Mouse (Mus musculus) lung, embryonic 16.5 days (tissue): ENCODE measurements around the gene Panx2. TPM values are rescaled to one million over a fixed set of nuclear protein-coding genes. Genes with fewer than 3 reads are reported as not detected.

Experiments used
- ATAC-seq: fragments of 200-750 bp; cut with Nextera tagmentation; 2 replicates; pipeline ENCODE4 v1.8.0; 2017; ENCODE audit warnings: low read depth, mild to moderate bottlenecking, moderate library complexity
- H3K27ac ChIP-seq: fragments of 300-500 bp; sonication (generic); 2 replicates; pipeline ENCODE4 v1.5.1; 2014; ENCODE audit warnings: mild to moderate bottlenecking, control low read depth, low read length
- H3K27me3 ChIP-seq: fragments of 300-500 bp; sonication (generic); 2 replicates; pipeline ENCODE4 v1.6.1; 2014; ENCODE audit warnings: low read depth, low read length, mixed read lengths; ENCODE audit not compliant: control insufficient read depth, insufficient read depth
- H3K36me3 ChIP-seq: fragments of 300-500 bp; sonication (generic); 2 replicates; pipeline ENCODE4 v1.6.1; 2014; ENCODE audit warnings: low read length; ENCODE audit not compliant: control insufficient read depth, insufficient read depth
- H3K4me1 ChIP-seq: fragments of 300-500 bp; sonication (generic); replicated peaks from 2 replicates; pipeline ENCODE4 v1.6.1; 2014; ENCODE audit warnings: low read length, mixed read lengths; ENCODE audit not compliant: control insufficient read depth, insufficient read depth
- H3K4me2 ChIP-seq: fragments of 300-500 bp; sonication (generic); 2 replicates; pipeline ENCODE4 v1.6.1; 2014; ENCODE audit warnings: low read depth, low read length, control low read depth
- H3K4me3 ChIP-seq: fragments of 300-500 bp; sonication (generic); 2 replicates; pipeline ENCODE4 v1.5.1; 2014; ENCODE audit warnings: mild to moderate bottlenecking, low read length, control low read depth
- H3K9ac ChIP-seq: fragments of 300-500 bp; sonication (generic); 2 replicates; pipeline ENCODE4 v1.6.1; 2014; ENCODE audit warnings: low read length, control low read depth
- H3K9me3 ChIP-seq: fragments of 300-500 bp; sonication (generic); 2 replicates; pipeline ENCODE4 v1.6.1; 2016; ENCODE audit warnings: low read length; ENCODE audit not compliant: control insufficient read depth
- WGBS: fragments of 180-500 bp; shearing (Covaris S2); extraction: QIAGEN DNeasy Blood & Tissue Kit; methylation state at CpG from one replicate; pipeline ENCODE4 v1.1.7; 2014; 5-methylcytosine and 5-hydroxymethylcytosine counted together
- polyA plus RNA-seq: library from polyadenylated mRNA; unstranded; fragments of >200 nt; fragmentation: Nextera tagmentation; extraction: Ambion mirVana; gene quantifications from 2 replicates; pipeline ENCODE4 v1.2.1, GENCODE M21; 2015

Gene Panx2
- polyA plus RNA-seq, 1 experiment from 2014 or later: 0.21 TPM

GRCm38 (mm10) chr15:89104425-89104824, 44.9 kb downstream of the Panx2 start:
- Histone ChIP-seq H3K4me1 (no peaks in the 10 kb centered on the region), H3K27me3 (no peaks in the 10 kb centered on the region), H3K36me3 (peaks cover 55% of the 10 kb centered on the region), H3K27ac (no peak overlapping the region), H3K9ac (no peak overlapping the region), H3K4me3 (no peak overlapping the region), H3K9me3 (no peaks in the 10 kb centered on the region), H3K4me2 (no peak overlapping the region)
- no peak for ATAC-seq
- 93% methylated on average over 8 of the region's 8 CpGs for WGBS

GRCm38 (mm10) chr15:89106073-89106472, 46.5 kb downstream of the Panx2 start:
- Histone ChIP-seq H3K36me3 (peaks cover 57% of the 10 kb centered on the region), H3K27ac (no peak overlapping the region), H3K4me1 (no peaks in the 10 kb centered on the region), H3K9ac (no peak overlapping the region), H3K4me2 (no peak overlapping the region), H3K27me3 (no peaks in the 10 kb centered on the region), H3K9me3 (no peaks in the 10 kb centered on the region), H3K4me3 (no peak overlapping the region)
- no peak for ATAC-seq
- WGBS: 88% methylated on average over 13 of the region's 13 CpGs

- no peaks in the 10 kb centered on the region for H3K9me3 ChIP-seq
- no peak overlapping the region for H3K4me3 ChIP-seq
- no peak overlapping the region for H3K4me2 ChIP-seq
- WGBS: 93% methylated on average over 1 of the region's 1 CpGs
- no peaks in the 10 kb centered on the region for H3K27me3 ChIP-seq
- no peaks in the 10 kb centered on the region for H3K4me1 ChIP-seq
- no peak overlapping the region for H3K27ac ChIP-seq
- no peak for ATAC-seq
- H3K9ac ChIP-seq: no peak overlapping the region
- peaks cover 59% of the 10 kb centered on the region for H3K36me3 ChIP-seq
These were observed 47.4 kb downstream of the Panx2 start for GRCm38 (mm10) chr15:89106976-89107375.

- Histone ChIP-seq H3K9me3 (no peaks in the 10 kb centered on the region), H3K27me3 (no peaks in the 10 kb centered on the region), H3K9ac (no peak overlapping the region), H3K27ac (no peak overlapping the region), H3K4me3 (no peak overlapping the region), H3K4me2 (no peak overlapping the region), H3K4me1 (no peaks in the 10 kb centered on the region), H3K36me3 (peaks cover 59% of the 10 kb centered on the region)
- WGBS: 73% methylated on average over 9 of the region's 9 CpGs
- ATAC-seq: no peak
These were observed 50.6 kb downstream of the Panx2 start for GRCm38 (mm10) chr15:89110147-89110546.

- Histone ChIP-seq H3K27ac (no peak overlapping the region), H3K36me3 (peaks cover 24% of the 10 kb centered on the region), H3K4me3 (no peak overlapping the region), H3K4me1 (peaks cover 16% of the 10 kb centered on the region), H3K4me2 (no peak overlapping the region), H3K9ac (no peak overlapping the region), H3K27me3 (no peaks in the 10 kb centered on the region), H3K9me3 (no peaks in the 10 kb centered on the region)
- no peak for ATAC-seq
These were observed 58.5 kb downstream of the Panx2 start for GRCm38 (mm10) chr15:89118007-89118406.

- H3K36me3 ChIP-seq: peaks cover 5% of the 10 kb centered on the region; the same call in 1 of the 2 replicates
- under 1% methylated on average over 47 of the region's 47 CpGs for WGBS
- H3K9me3 ChIP-seq: no peaks in the 10 kb centered on the region
- H3K4me1 ChIP-seq: peaks cover 28% of the 10 kb centered on the region
- ATAC-seq: peak; percentile 88
- H3K4me2 ChIP-seq: peak within 1 kb of the TSS; percentile 95
- no peaks in the 10 kb centered on the region for H3K27me3 ChIP-seq
- H3K4me3 ChIP-seq: peak within 1 kb of the TSS; percentile 78
- peak within 1 kb of the TSS; percentile 39 for H3K27ac ChIP-seq
- peak within 1 kb of the TSS; percentile 83 for H3K9ac ChIP-seq
These were observed 63.3 kb downstream of the Panx2 start, which contains the start of gene Tubgcp6 for GRCm38 (mm10) chr15:89122649-89123366. Gene Tubgcp6, minus strand, starts transcription at chr15:89123112.

Other genes with a start within 250 kb of the Panx2 start
- gene Alg12, start 240.4 kb upstream of the Panx2 start, polyA plus RNA-seq: 13.5 and 14.4 TPM in 2 replicates
- 99.5 and 110 TPM in 2 replicates for gene Creld2, start 240.1 kb upstream of the Panx2 start, polyA plus RNA-seq
- 64.1 and 68.0 TPM in 2 replicates for gene Pim3, start 197.5 kb upstream of the Panx2 start, polyA plus RNA-seq
- not detected in 2 replicates for gene Ttll8, start 105.3 kb upstream of the Panx2 start, polyA plus RNA-seq
- gene Mlc1, start 80.7 kb upstream of the Panx2 start, polyA plus RNA-seq: 1.1 and 2.4 TPM in 2 replicates
- 1.1 and 1.2 TPM in 2 replicates for gene Mov10l1, start 76.8 kb upstream of the Panx2 start, polyA plus RNA-seq
- 48.9 and 50.2 TPM in 2 replicates for gene Trabd, start 15.4 kb downstream of the Panx2 start, polyA plus RNA-seq
- gene Selenoo, start 29.4 kb downstream of the Panx2 start, polyA plus RNA-seq: 16.0 and 16.4 TPM in 2 replicates
- gene Tubgcp6, start 63.4 kb downstream of the Panx2 start, polyA plus RNA-seq: 15.5 and 15.7 TPM in 2 replicates
- 22.0 and 23.4 TPM in 2 replicates for gene Hdac10, start 69.0 kb downstream of the Panx2 start, polyA plus RNA-seq
- 12.2 and 13.9 TPM in 2 replicates for gene Mapk12, start 81.0 kb downstream of the Panx2 start, polyA plus RNA-seq
- gene Mapk11, start 89.9 kb downstream of the Panx2 start, polyA plus RNA-seq: 9.6 and 10.3 TPM in 2 replicates
- 134 and 139 TPM in 2 replicates for gene Plxnb2, start 121.1 kb downstream of the Panx2 start, polyA plus RNA-seq
- gene Dennd6b, start 136.8 kb downstream of the Panx2 start, polyA plus RNA-seq: 12.2 and 12.5 TPM in 2 replicates
- gene Ppp6r2, start 151.8 kb downstream of the Panx2 start, polyA plus RNA-seq: 25.7 and 26.4 TPM in 2 replicates